In the genomic region with DNA sequence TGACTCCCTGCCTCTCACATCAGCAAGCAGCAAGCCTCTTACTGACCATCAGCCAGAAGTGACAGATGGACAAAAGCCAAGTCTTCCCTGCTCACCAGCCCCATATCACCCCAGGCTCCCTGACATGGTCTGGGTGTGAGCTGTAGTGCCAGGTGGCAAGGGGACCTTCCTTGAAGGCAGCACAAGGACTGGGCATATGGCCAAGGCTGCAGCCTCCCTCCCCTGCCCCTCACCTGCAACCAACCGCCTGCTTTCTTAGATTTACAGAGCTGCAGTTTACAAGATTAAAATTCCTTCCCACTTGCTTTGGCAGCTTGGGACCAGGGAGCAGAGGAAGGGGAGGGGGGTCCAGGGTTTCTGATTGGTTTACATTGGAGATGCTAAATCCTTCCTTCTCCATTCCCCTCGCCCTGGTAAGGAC, we compare ENCODE assay signal across 13 mouse cellular contexts. TPM values are rescaled to one million over a fixed set of nuclear protein-coding genes. Genes with fewer than 3 reads are reported as not detected.
DNase-seq lines count a peak whose midpoint lies in the region; ATAC-seq lines count a peak whose summit lies in the region.
"Had no signal": no experiment of that assay in that cellular context is flagged by ENCODE, and none has a peak within 500 bp of the region (broad histone marks: within the 10 kb centered on the region; RNA-seq: fewer than 3 reads in every experiment).

No protein-coding gene starts in this region.

- peak; percentile 57; the same call in 1 of the 2 replicates for ATAC-seq in embryonic facial prominence, embryonic 12.5 days (ENCODE audit: insufficient number of reproducible peaks, insufficient read depth, low FRiP score, low TSS enrichment)
- no peak for ATAC-seq in midbrain, embryonic 14.5 days (ENCODE audit: low FRiP score, low TSS enrichment)

- no peak overlapping the region for H3K4me3 ChIP-seq in embryonic facial prominence, embryonic 12.5 days
- no peak overlapping the region for H3K4me3 ChIP-seq in embryonic facial prominence, embryonic 10.5 days
- no peak overlapping the region for H3K4me3 ChIP-seq in midbrain, embryonic 14.5 days (replicated peaks; ENCODE audit: low read depth, low read length)
- H3K4me3 ChIP-seq: megakaryocyte, embryonic 14.5 days had no signal

- 13% methylated on average over 2 of the region's 2 CpGs for WGBS in embryonic facial prominence, embryonic 12.5 days
- WGBS in embryonic facial prominence, embryonic 10.5 days, result 27% methylated on average over 2 of the region's 2 CpGs
- WGBS in midbrain, embryonic 14.5 days, result 16% methylated on average over 2 of the region's 2 CpGs

- H3K27me3 ChIP-seq in embryonic facial prominence, embryonic 12.5 days, result no peaks in the 10 kb centered on the region
- peaks cover 7% of the 10 kb centered on the region; the same call in 1 of the 2 replicates for H3K27me3 ChIP-seq in embryonic facial prominence, embryonic 10.5 days (replicated peaks; ENCODE audit: low read depth, poor library complexity, severe bottlenecking)
- H3K27me3 ChIP-seq in midbrain, embryonic 14.5 days (ENCODE audit: control insufficient read depth, insufficient read depth, low read length), result no peaks in the 10 kb centered on the region

- H3K9ac ChIP-seq in embryonic facial prominence, embryonic 12.5 days, result no peak overlapping the region
- no peak overlapping the region for H3K9ac ChIP-seq in midbrain, embryonic 14.5 days (replicated peaks; ENCODE audit: low read length)

- no peak for DNase-seq in embryonic facial prominence, embryonic 10.5 days (ENCODE audit: low spot score)
- DNase-seq in kidney, postnatal 4 days, result peak; percentile 20 to 48
- DNase-seq in kidney, adult 18-20 months, result no peak
- peak; percentile 72 to 76 for DNase-seq in cerebellum, postnatal 14 days
- DNase-seq in midbrain, embryonic 14.5 days, result peak; percentile 52
- no peak for DNase-seq in layer of hippocampus, postnatal 25 days (ENCODE audit: extremely low spot score in 1 of 2, low spot score in 1 of 2)
- no peak for DNase-seq in adrenal gland, postnatal 4 days (ENCODE audit: low spot score in 2 of 2)
- DNase-seq: kidney, adult 9 months had no signal

- H3K4me1 ChIP-seq in embryonic facial prominence, embryonic 12.5 days, result peaks cover 8% of the 10 kb centered on the region
- peaks cover 21% of the 10 kb centered on the region for H3K4me1 ChIP-seq in embryonic facial prominence, embryonic 10.5 days
- H3K4me1 ChIP-seq in midbrain, embryonic 14.5 days (ENCODE audit: control insufficient read depth, insufficient read depth, low read length), result peaks cover 7% of the 10 kb centered on the region; the same call in 1 of the 2 replicates
- H3K4me1 ChIP-seq: megakaryocyte, embryonic 14.5 days had no signal

- H3K4me2 ChIP-seq in embryonic facial prominence, embryonic 12.5 days (replicated peaks), result no peak overlapping the region
- no peak overlapping the region for H3K4me2 ChIP-seq in midbrain, embryonic 14.5 days (ENCODE audit: low read length)
- H3K4me2 ChIP-seq: heart, embryonic 11.5 days had no signal

- no peaks in the 10 kb centered on the region for H3K36me3 ChIP-seq in embryonic facial prominence, embryonic 12.5 days
- no peaks in the 10 kb centered on the region for H3K36me3 ChIP-seq in embryonic facial prominence, embryonic 10.5 days (replicated peaks)
- no peaks in the 10 kb centered on the region for H3K36me3 ChIP-seq in midbrain, embryonic 14.5 days (ENCODE audit: control insufficient read depth, insufficient read depth, low read length)
- H3K36me3 ChIP-seq: G1E had no signal

- H3K27ac ChIP-seq in embryonic facial prominence, embryonic 12.5 days, result no peak overlapping the region
- H3K27ac ChIP-seq in embryonic facial prominence, embryonic 10.5 days (replicated peaks), result no peak overlapping the region
- H3K27ac ChIP-seq in midbrain, embryonic 14.5 days (replicated peaks; ENCODE audit: low read depth, low read length), result no peak overlapping the region

- no peaks in the 10 kb centered on the region for H3K9me3 ChIP-seq in embryonic facial prominence, embryonic 12.5 days
- no peaks in the 10 kb centered on the region for H3K9me3 ChIP-seq in embryonic facial prominence, embryonic 10.5 days
- no peaks in the 10 kb centered on the region for H3K9me3 ChIP-seq in midbrain, embryonic 14.5 days (ENCODE audit: control insufficient read depth, low read length)

RNA-seq across cellular contexts. Expression of gene Kcnmb1, which starts 50.7 kb away (rescaled TPM):
- polyA plus RNA-seq in embryonic facial prominence, embryonic 12.5 days (2016; fragmentation: Nextera tagmentation; extraction: Ambion mirVana), result 0.06 and 0.13 TPM in 2 replicates
- 0.09 and 0.13 TPM in 2 replicates for polyA plus RNA-seq in embryonic facial prominence, embryonic 10.5 days (2016; fragmentation: Nextera tagmentation; extraction: Ambion mirVana)
- polyA plus RNA-seq in midbrain, embryonic 14.5 days (2014; fragmentation: Nextera tagmentation; extraction: Ambion mirVana), result 0.18 and 0.39 TPM in 2 replicates
- total RNA-seq in layer of hippocampus, postnatal 25 days (2021), result under 1 TPM; 0.16 to 0.30 TPM
- under 1 TPM; 0.17 TPM for total RNA-seq in adrenal gland, postnatal 4 days (2021)
- total RNA-seq: common myeloid progenitor, adult 5-6 weeks had no signal
- polyA plus RNA-seq: G1E had no signal

Comparison
In these comparisons a context has a peak if more than half of its experiments do, and no peak if none do; other contexts are left out.
1. DNase-seq: peak in kidney, postnatal 4 days (2 of 2), cerebellum, postnatal 14 days (2 of 2) and midbrain, embryonic 14.5 days (single experiment); none in embryonic facial prominence, embryonic 10.5 days (single experiment), kidney, adult 18-20 months (single experiment), layer of hippocampus, postnatal 25 days (0 of 2) and adrenal gland, postnatal 4 days (0 of 2).